In the genomic region with DNA sequence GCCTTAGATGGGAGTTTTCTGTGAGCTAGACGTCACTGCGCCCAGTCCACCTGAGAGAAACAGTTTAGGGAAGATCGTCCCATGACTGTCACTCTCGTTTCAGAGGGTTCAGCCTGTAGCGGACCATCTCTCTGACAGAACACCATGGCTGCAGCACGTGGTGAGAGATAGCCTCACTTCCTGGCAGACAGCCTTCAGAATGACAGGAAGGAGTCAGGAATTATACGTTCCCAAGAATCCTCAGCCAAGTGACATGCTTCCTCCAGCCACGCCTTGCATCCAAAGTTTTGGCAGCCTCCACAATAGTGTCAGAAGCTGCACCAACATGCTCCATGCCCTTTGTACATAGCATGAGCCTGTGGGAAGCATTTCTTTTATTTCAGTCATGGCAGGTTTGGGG, we compare ENCODE assay signal across 8 mouse cellular contexts. TPM values are rescaled to one million over a fixed set of nuclear protein-coding genes. Genes with fewer than 3 reads are reported as not detected.
DNase-seq lines count a peak whose midpoint lies in the region; ATAC-seq and TF ChIP-seq lines count a peak whose summit lies in the region.
"Had no signal": no experiment of that assay in that cellular context is flagged by ENCODE, and none has a peak within 500 bp of the region (broad histone marks: within the 10 kb centered on the region; RNA-seq: fewer than 3 reads in every experiment).

No protein-coding gene starts in this region.

- peak overlapping the region; percentile 41; the same call in 1 of the 2 replicates for H3K4me2 ChIP-seq in forebrain, embryonic 14.5 days (ENCODE audit: low read length)
- H3K4me2 ChIP-seq in intestine, embryonic 14.5 days (ENCODE audit: low read length), result peak overlapping the region; percentile 46
- H3K4me2 ChIP-seq in myocyte (ENCODE audit: low read depth), result peak overlapping the region; percentile 25

- no peaks in the 10 kb centered on the region for H3K36me3 ChIP-seq in forebrain, embryonic 14.5 days (ENCODE audit: control insufficient read depth, insufficient read depth, low read length)
- no peaks in the 10 kb centered on the region for H3K36me3 ChIP-seq in intestine, embryonic 14.5 days (ENCODE audit: control insufficient read depth, insufficient read depth, low read length)
- no peaks in the 10 kb centered on the region for H3K36me3 ChIP-seq in myocyte (ENCODE audit: control insufficient read depth, insufficient read depth)

- TF ChIP-seq POLR2A in myocyte (IDR thresholded peaks at IDR 0.05; ENCODE audit: insufficient read length, low read depth), result no peak

- peaks cover 13% of the 10 kb centered on the region for H3K4me1 ChIP-seq in forebrain, embryonic 14.5 days (ENCODE audit: control insufficient read depth, insufficient read depth, low read length)
- peaks cover 11% of the 10 kb centered on the region; the same call in 1 of the 2 replicates for H3K4me1 ChIP-seq in intestine, embryonic 14.5 days (replicated peaks; ENCODE audit: control insufficient read depth, insufficient read depth, low read length)

- WGBS in forebrain, embryonic 14.5 days, result 68% methylated on average over 8 of the region's 8 CpGs
- WGBS in intestine, embryonic 14.5 days, result 35% methylated on average over 8 of the region's 8 CpGs

- peak overlapping the region; percentile 52 for H3K4me3 ChIP-seq in layer of hippocampus, adult 2 months
- H3K4me3 ChIP-seq in forebrain, embryonic 14.5 days (ENCODE audit: low read depth, low read length), result no peak overlapping the region
- H3K4me3 ChIP-seq in intestine, embryonic 14.5 days (ENCODE audit: low read depth, low read length), result no peak overlapping the region
- H3K4me3 ChIP-seq in myocyte, result no peak overlapping the region

- H3K27me3 ChIP-seq in forebrain, embryonic 14.5 days (replicated peaks; ENCODE audit: control insufficient read depth, insufficient read depth, low read length), result no peaks in the 10 kb centered on the region
- no peaks in the 10 kb centered on the region; the same call in 1 of the 2 replicates for H3K27me3 ChIP-seq in intestine, embryonic 14.5 days (replicated peaks; ENCODE audit: control insufficient read depth, insufficient read depth, low read length)
- no peaks in the 10 kb centered on the region for H3K27me3 ChIP-seq in myocyte (ENCODE audit: control insufficient read depth, insufficient read depth, insufficient read length)

- peak; percentile 37 for ATAC-seq in forebrain, embryonic 14.5 days
- no peak for ATAC-seq in intestine, embryonic 14.5 days (replicated peaks; ENCODE audit: low FRiP score, low TSS enrichment, low read depth)

- no peaks in the 10 kb centered on the region for H3K79me2 ChIP-seq in myocyte (ENCODE audit: control insufficient read depth, insufficient read depth)

- no peak for TF ChIP-seq CTCF in layer of hippocampus, adult 2 months (conservative IDR thresholded peaks at IDR 0.05)

- H3ac ChIP-seq in myocyte (ENCODE audit: control insufficient read depth, insufficient read length), result no peak overlapping the region

- no peaks in the 10 kb centered on the region for H3K9me3 ChIP-seq in forebrain, embryonic 14.5 days (replicated peaks; ENCODE audit: control insufficient read depth, low read length)
- H3K9me3 ChIP-seq in intestine, embryonic 14.5 days (ENCODE audit: control insufficient read depth, low read length), result no peaks in the 10 kb centered on the region

- H3K27ac ChIP-seq in layer of hippocampus, adult 2 months, result peak overlapping the region; percentile 86
- 0 out of 2 replicates have a peak overlapping the region, but pooled peaks have one; percentile 11 for H3K27ac ChIP-seq in forebrain, embryonic 14.5 days (ENCODE audit: low read depth, low read length)
- H3K27ac ChIP-seq in intestine, embryonic 14.5 days (ENCODE audit: low read depth), result no peak overlapping the region

- no peak overlapping the region for H3K9ac ChIP-seq in forebrain, embryonic 14.5 days (ENCODE audit: low read length)
- no peak overlapping the region for H3K9ac ChIP-seq in intestine, embryonic 14.5 days (ENCODE audit: low read length)

- no peak for DNase-seq in layer of hippocampus, adult 2 months (ENCODE audit: low spot score in 2 of 2)
- no peak for DNase-seq in layer of hippocampus, adult 9-10 months (ENCODE audit: low spot score)
- no peak for DNase-seq in forebrain, embryonic 14.5 days (ENCODE audit: low spot score)
- DNase-seq in intestine, embryonic 14.5 days (ENCODE audit: low spot score), result no peak
- DNase-seq in Muller cell, postnatal 12 days (ENCODE audit: inconsistent ontology term), result no peak
- no peak for DNase-seq in urinary bladder, postnatal 36 days (ENCODE audit: low spot score in 2 of 2)

TF ChIP-seq in myocyte, 11 proteins besides CTCF, POLR2A, EP300 and RAD21:
- TF ChIP-seq SRF (IDR thresholded peaks at IDR 0.05; ENCODE audit: control insufficient read depth, insufficient read length, low read depth) (no peak), REST (IDR thresholded peaks at IDR 0.05; ENCODE audit: insufficient read depth, insufficient read length) (no peak), USF1 (IDR thresholded peaks at IDR 0.05; ENCODE audit: low read depth) (no peak), E2F4 (IDR thresholded peaks at IDR 0.05; ENCODE audit: insufficient read depth) (no peak), MYOG (IDR thresholded peaks at IDR 0.05; ENCODE audit: control insufficient read depth in 1 of 3, insufficient read depth in 1 of 3, insufficient read length in 2 of 3, low read depth in 2 of 3) (no peak), MYOD1 (IDR thresholded peaks at IDR 0.05; ENCODE audit: control insufficient read depth in 1 of 3, insufficient read length in 2 of 3, low read depth in 2 of 3) (no peak), MAX (IDR thresholded peaks at IDR 0.05; ENCODE audit: low read depth) (no peak)

RNA-seq across cellular contexts. Expression of a gene that starts 10.1 kb away (rescaled TPM):
- total RNA-seq in layer of hippocampus, adult 2 months (2021), result 1 to 10 TPM in 1 of 2 experiments, under 1 TPM in 1; 0.41 to 1.0 TPM
- 0.69 and 1.2 TPM in 2 replicates for polyA plus RNA-seq in forebrain, embryonic 14.5 days (2014; fragmentation: Nextera tagmentation; extraction: Ambion mirVana)
- polyA plus RNA-seq in intestine, embryonic 14.5 days (2014; fragmentation: Nextera tagmentation; extraction: Ambion mirVana), result 0.07 and 0.37 TPM in 2 replicates
- 0.07 TPM for polyA plus RNA-seq in myocyte (2012; fragmentation: generic; extraction: Trizol)
- total RNA-seq: hematopoietic stem cell, adult 5-6 weeks had no signal
